Mouse (Mus musculus) hematopoietic multipotent progenitor cell, adult 10-12 weeks (in vitro differentiated cells): ENCODE results near the gene Tfeb. TPM values are rescaled to one million over a fixed set of nuclear protein-coding genes. Genes with fewer than 3 reads are reported as not detected.

Experiments
- polyA plus RNA-seq: library from polyadenylated mRNA; stranded (reverse); fragments of >175 nt; gene quantifications from 2 replicates; pipeline ENCODE4 v1.2.3, GENCODE M21; 2012; ENCODE audit warnings: low replicate concordance

Tfeb gene
- polyA plus RNA-seq: 234 and 426 TPM in 2 replicates

GRCm38 (mm10) chr17:47736856-47737255, at the start of gene Tfeb:
Gene Tfeb (plus strand): TSS chr17:47737030.

DNA sequence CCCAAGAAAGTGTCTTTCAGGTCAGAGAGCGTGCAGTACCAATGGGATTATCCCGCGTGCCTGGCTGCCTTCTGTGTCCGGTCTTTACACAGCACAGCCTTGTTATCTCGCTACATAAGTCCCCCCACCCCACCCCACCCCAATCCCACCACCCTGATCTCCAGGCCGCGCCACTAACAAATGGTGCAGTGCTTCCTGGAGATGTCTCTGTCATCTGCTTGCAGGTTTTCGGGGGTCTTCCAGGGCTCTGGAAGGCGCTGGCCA, 48.6 kb upstream of the Tfeb start, which contains the start of gene Tomm6:
Gene Tomm6 (minus strand): TSS at position 43 of the 264 bp plus-strand sequence.

GRCm38 (mm10) chr17:47688608-47689575, 47.9 kb upstream of the Tfeb start, which contains the start of gene Frs3:
Gene Frs3 (plus strand): TSS chr17:47689030.

GRCm38 (mm10) chr17:47694442-47694502, 42.6 kb upstream of the Tfeb start, which contains the start of gene Gm21981:
Gene Gm21981 (minus strand): TSS chr17:47694455.

GRCm38 (mm10) chr17:47694503-47695336, 42.1 kb upstream of the Tfeb start, which contains the start of gene Prickle4:
Gene Prickle4 (minus strand): TSS chr17:47694736.

GRCm38 (mm10) chr17:47726566-47726965, 10.3 kb upstream of the Tfeb start, which contains the start of gene Pgc:
Gene Pgc (plus strand): TSS chr17:47726842.

DNA sequence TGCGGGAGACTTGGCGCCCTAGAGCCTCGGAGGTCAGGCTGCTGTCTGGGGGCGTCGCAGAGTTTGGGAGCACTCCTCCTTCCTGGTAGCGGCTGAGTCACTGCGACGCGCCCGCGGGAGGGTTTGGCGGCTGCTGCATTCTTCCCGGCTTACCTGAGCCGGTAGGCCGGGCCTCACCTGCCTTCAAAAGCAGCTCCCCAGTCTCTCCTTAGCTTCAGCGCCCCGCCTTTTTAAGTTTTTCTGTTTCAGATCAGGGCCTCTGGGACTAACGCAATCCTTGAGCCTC, 97.6 kb downstream of the Tfeb start, which contains the start of gene Mdfi:
Gene Mdfi (minus strand): TSS at position 210 of the 286 bp plus-strand sequence.

Other genes with a start within 250 kb of the Tfeb start
- 26.4 and 30.9 TPM in 2 replicates for gene Taf8, start 234.7 kb upstream of the Tfeb start, polyA plus RNA-seq
- gene Ccnd3, start 232.0 kb upstream of the Tfeb start, polyA plus RNA-seq: 251 and 354 TPM in 2 replicates
- gene Bysl, start 125.5 kb upstream of the Tfeb start, polyA plus RNA-seq: 13.5 and 15.7 TPM in 2 replicates
- gene Med20, start 125.4 kb upstream of the Tfeb start, polyA plus RNA-seq: 0.89 and 6.7 TPM in 2 replicates
- gene Gm20517, start 125.4 kb upstream of the Tfeb start, polyA plus RNA-seq: 0.72 and 2.5 TPM in 2 replicates
- gene Usp49, start 106.3 kb upstream of the Tfeb start, polyA plus RNA-seq: 8.0 and 8.3 TPM in 2 replicates
- gene Tomm6, start 48.6 kb upstream of the Tfeb start, polyA plus RNA-seq: 71.7 and 103 TPM in 2 replicates
- 4.3 and 9.7 TPM in 2 replicates for gene Frs3, start 48.0 kb upstream of the Tfeb start, polyA plus RNA-seq
- gene Gm21981, start 42.6 kb upstream of the Tfeb start, polyA plus RNA-seq: 0.16 and 0.18 TPM in 2 replicates
- 0.43 and 1.3 TPM in 2 replicates for gene Prickle4, start 42.3 kb upstream of the Tfeb start, polyA plus RNA-seq
- not detected in 2 replicates for gene Pgc, start 10.2 kb upstream of the Tfeb start, polyA plus RNA-seq
- gene Mdfi, start 97.7 kb downstream of the Tfeb start, polyA plus RNA-seq: 0.55 and 0.58 TPM in 2 replicates
- 166 and 417 TPM in 2 replicates for gene Foxp4, start 187.6 kb downstream of the Tfeb start, polyA plus RNA-seq